Mouse (Mus musculus): ENCODE data around the gene Zfp11. TPM values are rescaled to one million over a fixed set of nuclear protein-coding genes. Genes with fewer than 3 reads are reported as not detected.
"Not testable (repeated sequence)": the region's sequence is repeated elsewhere in the genome, so short reads cannot be mapped to it uniquely, and the experiment has no call there.

The Zfp11 gene
- total RNA-seq (2022), result 1 to 10 TPM; 6.3 to 8.3 (median 7.0) TPM

DNA sequence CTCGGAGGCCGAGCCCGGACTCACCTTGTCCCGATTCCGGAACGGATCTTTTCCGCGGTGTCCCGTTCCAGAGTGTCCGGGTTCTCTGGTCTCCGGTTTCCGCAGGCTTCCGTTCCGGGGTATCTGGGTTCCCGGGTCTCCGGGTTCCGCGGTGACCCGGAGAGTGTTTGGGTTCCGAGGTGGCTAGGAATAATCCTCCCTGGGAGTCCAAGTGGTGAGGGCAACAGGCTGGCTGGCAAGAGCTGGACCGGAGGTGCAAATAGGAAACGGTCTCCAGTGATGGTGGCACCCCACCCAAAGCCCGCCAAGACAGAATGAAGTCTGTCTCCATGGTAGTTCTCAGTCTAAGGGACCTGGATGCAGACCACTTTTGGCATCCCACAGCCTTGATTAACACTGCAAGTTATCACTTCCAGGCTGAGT, at the start of gene Zfp11:
Gene Zfp11, minus strand, starts transcription at position 64 of the 423 bp plus-strand sequence.
- peak; percentile 59 to 83 for DNase-seq (ENCODE audit: low spot score in 2 of 2)

DNA sequence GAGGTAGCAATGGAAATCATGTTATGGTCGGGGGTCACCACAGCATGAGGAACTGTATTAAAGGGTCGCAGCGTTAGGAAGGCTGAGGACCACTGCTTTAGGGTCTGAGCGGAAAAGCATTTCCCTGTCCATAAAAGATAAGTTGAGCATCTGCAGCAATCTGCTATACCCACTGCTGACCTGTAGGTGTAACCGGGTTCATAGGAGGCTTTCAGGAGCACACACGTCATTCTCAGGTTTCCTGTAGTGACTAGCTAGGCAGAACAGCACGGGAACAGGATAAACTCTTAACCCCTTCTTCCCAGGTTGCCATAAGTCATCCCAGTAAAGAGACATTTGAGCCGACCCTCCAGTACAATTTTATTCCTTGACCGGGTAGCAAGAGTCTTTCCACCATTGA, 47.1 kb upstream of the Zfp11 start:
- DNase-seq (ENCODE audit: low spot score in 2 of 2), result no peak

DNA sequence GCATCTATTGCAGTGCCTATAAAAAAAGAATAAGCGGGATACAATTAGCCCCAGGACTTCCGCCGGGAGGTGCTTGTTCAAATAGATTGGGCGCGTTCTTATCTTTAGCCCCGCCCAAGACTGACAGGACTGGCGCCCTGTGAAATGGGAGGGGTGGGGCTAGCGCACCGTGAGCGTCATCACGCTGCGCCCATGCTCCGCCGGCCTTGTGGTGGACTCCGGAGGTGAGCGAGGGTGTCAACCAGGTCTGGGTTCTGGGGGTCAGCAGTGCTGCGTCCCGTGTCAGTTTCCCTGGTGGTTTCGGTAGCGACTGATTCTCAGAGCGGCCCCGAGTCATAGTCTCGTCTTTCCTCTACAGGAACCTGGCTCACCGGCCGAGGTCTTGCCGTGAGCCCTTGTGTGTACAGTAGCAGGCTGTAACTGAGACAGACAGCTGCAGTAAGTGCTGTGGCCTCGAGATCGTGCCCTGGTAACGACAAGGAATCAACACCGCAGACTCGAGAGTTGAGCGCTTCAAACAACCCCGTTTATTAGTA, 45.5 kb upstream of the Zfp11 start, which contains the start of gene Mrps17:
Gene Mrps17, plus strand, starts transcription at position 172 of the 536 bp plus-strand sequence.
- DNase-seq (ENCODE audit: low spot score in 2 of 2), result peak; percentile 87 to 90

DNA sequence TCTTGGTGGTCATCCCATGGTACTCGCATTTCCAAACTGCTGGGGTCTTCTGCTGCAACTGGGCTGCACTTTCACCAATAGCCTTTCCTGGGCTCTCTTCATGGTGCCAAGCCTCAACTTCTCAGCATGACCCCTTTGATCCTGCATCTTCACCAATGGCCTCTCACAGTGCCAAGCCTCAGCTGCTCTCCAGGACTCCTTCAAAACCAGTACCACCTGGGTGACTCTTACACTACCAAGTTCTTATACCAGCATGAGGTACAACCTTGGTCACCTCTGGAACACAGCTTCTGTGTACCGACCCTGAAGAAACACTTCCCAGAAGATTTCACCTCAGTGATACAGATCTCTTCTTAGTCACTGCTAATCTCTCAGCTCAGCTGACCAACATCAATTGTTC, 38.5 kb upstream of the Zfp11 start, which contains the start of gene Sept14:
Gene Sept14, minus strand, starts transcription at position 101 of the 400 bp plus-strand sequence.
- DNase-seq (ENCODE audit: low spot score in 2 of 2), result no peak

DNA sequence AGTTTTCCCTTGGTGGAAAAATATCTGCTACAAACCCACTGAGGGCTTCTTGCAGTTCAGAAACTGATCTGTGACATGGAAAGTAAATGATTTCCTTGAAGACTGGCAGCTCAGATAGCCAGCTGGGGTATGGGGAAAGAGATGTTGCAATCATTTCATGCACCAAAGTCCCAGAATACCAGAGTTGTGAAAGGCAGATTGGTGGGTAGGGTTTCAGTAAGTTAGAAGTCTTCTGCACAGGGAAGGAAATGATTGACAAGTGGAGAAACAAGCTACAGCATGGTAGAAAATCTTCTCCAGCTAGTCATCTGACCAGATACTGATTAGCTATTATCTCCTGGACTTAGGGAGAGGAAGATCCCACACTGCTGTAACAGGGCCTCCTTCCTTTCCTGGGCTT, 33.5 kb upstream of the Zfp11 start:
- no peak for DNase-seq (ENCODE audit: low spot score in 2 of 2)

DNA sequence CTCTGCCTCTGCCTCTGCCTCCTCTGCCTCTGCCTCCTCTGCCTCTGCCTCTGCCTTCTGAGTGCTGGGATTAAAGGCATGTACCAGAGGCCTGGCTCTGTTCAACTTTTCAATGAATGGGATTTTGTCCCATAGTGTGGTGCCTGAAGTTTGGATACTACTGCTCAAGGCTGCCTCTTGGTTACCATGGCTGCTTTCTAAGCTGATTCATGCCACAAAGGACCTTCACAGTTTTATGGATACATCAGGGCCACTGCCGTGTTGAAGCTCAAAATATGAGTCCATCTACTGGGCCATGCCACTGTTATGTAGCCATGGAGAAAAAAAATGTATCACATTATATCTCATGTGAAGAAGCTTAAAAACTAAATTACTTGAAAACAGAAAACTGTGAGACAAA, 31.8 kb upstream of the Zfp11 start:
- no peak for DNase-seq (ENCODE audit: low spot score in 2 of 2)

DNA sequence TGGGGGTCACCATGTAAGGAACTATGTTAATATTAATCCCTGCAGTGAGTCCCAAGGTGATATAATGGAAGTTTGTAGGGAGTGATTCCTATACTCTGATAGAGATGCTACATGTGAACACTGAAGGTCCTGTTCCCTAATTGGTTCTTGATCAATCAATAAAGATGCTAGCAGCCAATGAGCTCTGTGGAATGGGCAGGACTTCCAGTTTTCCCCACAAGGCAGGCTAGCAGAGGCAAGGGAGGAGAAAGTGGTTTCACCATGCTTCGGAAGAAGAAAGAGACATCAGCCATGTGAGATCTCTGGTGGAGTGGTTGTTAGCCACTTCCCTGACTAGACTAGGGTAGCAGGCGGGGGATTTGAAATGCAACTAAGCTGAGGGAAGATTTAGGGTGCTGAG, 30.6 kb upstream of the Zfp11 start:
- no peak for DNase-seq (ENCODE audit: low spot score in 2 of 2)

DNA sequence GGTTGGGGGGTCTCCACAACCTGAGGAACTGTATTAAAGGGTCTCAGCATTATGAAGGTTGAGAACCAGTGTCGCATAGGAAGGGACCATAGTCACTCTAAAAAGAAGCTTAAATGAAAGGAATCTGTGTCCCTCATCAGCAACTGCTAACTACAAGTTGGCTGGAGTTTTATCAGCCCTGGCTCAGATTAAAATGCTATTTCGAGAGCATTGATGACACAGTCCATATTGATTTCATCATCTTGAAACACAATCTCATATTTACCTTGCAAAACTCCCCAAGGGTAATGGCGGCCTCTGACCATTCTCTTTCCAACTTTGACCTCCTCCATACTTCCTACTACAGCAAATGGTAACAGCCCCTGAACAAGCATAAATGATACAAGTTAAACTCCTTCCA, 20.6 kb upstream of the Zfp11 start:
- DNase-seq (ENCODE audit: low spot score in 2 of 2), result no peak

DNA sequence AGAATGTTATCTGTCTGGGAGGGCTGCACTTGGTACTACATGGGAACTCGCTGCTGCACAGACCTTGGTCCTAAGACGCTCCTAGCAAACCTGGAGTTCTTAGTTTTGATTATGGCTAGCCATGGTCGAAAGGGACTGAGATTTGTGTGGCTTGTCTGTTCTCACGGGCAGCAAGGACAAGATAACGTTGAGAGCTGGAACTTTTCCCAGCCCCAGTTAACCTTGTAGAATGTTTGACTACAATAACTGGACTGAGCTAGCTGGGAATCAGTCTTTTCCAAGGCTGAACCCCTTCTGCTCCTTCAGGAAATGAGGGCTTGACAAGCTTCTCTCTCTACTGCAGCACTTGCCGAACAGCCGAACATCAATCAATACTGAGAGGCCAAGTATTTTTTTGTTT, 17.7 kb upstream of the Zfp11 start:
- no peak for DNase-seq (ENCODE audit: low spot score in 2 of 2)

DNA sequence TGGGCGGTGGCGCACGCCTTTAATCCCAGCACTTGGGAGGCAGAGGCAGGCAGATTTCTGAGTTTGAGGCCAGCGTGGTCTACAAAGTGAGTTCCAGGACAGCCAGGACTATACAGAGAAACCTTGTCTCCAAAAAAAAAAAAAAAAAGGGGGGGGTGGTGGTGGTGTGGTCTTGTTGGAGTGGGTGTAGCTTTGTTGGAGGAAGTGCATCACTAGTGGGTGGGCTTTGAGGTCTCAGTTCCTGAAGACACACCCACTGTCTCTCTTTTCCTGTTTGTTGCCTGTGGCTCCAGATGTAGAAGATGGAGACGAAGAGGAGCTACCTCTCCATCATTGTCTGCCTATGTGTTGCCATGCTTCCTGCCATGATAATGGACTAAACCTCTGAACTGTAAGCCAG, 15.2 kb upstream of the Zfp11 start:
- DNase-seq (ENCODE audit: low spot score in 2 of 2), result not testable (repeated sequence)

DNA sequence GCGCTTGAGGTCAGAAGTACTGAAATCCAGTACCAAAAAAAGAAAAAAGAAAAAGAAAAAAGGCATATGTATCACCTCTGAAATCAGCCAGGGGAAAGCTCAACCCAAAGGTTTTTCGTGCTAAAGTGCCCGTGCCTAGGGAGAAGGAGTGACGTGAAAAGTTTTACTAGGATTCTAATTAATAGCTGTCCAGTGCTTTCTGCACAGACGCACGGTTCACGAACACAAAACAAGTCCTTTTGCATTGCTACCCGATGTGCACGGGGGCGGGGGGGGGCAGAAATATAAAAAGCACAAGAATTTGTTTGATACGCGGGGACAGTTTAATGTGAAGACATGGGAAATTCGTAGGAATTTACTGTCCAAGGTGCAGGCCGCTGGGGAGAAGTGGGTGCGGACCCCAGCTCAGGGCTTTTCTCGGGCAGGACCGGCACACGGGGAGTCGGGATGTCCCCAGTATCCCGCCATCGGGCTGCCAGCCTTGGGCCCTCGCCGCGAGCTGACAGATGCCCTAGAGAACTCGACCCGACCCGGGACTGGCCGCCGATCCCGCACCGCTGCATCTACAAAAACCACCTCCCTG, 355 bp downstream of the Zfp11 start:
- DNase-seq (ENCODE audit: low spot score in 2 of 2), result no peak

DNA sequence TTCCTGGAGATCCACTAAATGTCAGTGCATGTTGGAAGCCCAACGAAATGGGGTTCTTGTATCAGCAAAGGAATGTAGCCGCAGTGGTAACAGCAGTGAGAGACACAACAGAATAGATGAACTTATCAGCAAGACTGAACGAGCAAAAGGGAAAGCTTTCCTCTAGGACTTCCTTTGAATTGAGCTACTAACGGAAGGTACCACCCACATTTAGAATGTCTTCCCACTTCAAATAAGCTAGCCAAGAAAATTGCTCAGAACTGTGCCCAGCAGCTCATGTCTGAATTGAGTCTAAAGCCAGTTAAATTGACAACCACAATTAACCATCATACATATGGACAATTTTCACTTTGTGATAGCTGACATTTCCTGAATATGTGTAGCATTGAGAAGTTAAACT, 2.0 kb downstream of the Zfp11 start:
- no peak for DNase-seq (ENCODE audit: low spot score in 2 of 2)

DNA sequence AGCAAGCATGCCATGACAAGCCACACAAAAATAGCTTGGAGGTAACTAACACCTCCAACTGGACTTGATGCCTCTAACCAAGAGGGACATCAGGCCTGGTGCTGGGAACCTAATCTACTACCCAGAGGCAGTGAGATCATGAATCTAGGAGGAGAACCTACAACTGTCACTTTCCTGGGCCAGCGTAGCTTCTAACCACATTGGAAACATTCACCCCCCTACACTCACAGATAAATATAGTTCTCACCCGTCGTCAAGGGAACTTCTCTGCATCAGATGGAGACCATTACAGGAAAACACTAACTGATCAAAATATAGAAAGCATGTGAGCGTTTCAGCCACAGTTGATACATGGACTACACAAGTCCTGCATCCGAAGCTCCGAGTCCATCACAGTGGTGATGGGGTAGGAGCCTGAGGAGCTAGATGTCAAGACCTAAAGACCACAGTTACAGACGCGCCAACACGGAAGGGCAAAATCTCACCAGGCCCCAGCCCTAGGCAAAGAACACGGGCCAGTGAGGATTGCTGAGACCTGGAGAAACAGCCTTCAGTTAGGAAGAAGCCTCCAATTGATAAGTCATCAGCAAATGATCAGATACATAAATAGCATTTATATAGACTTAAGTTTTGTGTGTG, 3.5 kb downstream of the Zfp11 start:
- no peak for DNase-seq (ENCODE audit: low spot score in 2 of 2)

DNA sequence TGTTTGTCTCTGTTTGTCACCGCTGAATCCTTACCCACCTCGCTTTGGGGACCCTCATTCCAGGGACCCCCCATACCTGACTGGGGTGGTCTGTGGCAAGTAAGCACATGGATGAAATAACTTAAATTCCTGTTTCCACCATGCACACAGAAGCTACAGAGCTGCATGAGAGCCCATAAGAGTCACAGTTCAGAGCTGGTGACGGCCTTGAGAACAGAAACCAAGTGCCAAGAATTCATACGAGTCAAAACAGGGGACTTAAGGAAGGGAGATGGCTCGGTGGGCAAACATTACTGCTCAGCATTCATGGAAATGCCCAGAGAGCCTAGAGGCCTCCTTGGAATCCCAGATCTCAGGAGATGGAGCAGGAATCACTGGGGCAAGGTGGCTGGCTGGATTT, 5.8 kb downstream of the Zfp11 start:
- no peak for DNase-seq (ENCODE audit: low spot score in 2 of 2)

DNA sequence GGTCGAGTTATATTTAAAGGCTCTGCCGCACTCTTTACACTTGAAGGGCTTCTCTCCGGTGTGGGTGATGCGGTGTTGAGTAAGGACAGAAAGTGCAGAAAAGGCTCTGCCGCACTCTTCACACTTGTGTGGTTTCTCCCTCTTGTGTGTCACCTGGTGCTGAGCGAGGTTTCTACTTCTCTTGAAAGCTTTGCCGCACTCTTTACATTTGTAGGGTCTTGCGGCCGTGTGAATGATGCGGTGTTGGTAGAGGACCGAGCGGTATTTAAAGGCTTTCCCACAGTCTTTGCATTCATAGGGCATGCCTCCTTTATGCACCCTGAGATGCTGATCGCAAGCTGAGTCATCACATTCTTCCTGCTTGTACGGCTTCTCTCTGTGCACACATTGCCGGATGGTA, 12.0 kb downstream of the Zfp11 start:
- DNase-seq (ENCODE audit: low spot score in 2 of 2), result no peak

DNA sequence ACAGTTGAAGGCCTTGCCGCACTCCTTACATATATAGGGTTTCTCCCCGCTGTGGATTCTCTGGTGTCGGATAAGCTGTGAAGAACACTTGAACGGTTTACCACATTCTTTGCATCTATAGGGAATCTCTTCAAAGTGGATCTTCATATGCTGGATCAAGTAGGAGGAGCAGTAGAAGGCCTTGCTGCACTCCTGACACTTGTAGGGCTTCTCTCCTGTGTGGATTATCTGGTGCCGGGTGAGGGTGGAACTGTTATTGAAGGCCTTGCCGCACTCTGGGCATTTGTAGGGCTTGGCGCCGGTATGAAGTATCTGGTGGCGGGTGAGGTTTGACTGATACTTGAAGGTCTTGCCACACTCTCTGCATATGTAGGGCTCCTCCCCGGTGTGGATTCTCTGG, 12.9 kb downstream of the Zfp11 start:
- no peak for DNase-seq (ENCODE audit: low spot score in 2 of 2)

DNA sequence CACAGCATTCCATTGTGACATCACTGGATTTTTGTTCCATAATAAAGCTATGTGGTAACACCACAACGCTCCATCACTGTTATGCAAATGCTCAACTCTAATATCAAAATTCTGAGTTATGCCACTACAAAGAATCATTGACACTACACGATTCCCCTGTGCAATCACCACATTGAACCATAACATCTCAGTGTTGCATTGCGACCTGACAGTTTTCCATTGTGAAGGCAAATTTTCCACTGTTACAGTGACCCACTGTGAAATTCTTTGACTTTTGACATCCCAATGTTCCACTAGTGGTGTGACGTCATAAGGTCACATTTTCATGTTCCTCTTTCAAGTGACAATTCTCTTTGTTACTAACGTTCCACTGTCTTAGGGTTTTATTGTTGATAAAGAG, 19.0 kb downstream of the Zfp11 start:
- no peak for DNase-seq (ENCODE audit: low spot score in 2 of 2)

DNA sequence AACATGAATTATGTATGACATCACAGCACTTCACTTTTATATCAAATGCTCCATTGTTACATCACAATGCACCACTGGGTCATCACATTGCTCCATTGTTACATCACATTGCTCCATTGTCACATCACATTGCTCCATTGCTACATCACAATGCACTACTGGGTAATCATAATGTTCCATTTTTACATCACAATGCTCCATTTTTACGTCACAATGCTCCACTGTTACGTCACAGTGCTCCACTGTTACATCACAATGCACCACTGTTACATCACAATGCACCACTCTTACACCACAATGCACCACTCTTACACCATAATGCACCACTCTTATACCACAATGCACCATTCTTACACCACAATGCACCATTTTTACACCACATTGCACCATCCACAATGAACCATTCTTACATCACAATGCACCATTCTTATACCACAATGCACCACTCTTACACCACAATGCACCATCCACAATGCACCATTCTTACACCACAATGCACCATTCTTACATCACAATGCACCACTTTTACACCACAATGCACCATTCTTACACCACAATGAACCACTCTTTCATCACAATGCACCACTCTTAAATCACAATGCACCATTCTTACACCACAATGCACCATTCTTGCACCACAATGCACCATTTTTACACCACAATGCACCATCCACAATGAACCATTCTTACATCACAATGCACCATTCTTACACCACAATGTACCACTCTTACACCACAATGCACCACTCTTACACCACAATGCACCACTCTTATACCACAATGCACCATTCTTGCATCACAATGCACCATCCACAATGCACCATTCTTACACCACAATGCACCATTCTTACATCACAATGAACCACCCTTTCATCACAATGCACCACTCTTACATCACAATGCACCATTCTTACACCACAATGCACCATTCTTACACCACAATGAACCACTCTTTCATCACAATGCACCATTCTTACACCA, 37.3 kb downstream of the Zfp11 start:
- DNase-seq (ENCODE audit: low spot score in 2 of 2), result not testable (repeated sequence)

DNA sequence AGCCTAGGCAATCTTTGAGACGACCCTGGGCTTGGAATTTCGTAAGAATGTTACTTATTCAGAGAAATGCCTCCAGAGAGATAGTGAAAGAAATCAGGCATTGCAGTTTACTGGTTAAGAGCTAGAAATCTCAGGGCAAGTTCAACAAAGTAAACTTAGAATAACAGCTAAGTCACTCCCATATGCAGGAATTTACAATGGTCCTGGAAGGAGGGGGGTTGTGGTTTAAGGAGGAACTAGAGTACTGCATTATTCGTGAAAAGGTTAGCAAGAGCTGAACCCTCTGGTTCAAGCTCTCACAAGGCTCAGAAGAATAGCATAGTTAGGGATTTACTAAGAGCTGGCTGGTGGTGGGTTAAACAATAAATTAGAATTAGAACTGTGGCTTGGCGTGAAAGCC, 43.3 kb downstream of the Zfp11 start:
- not testable (repeated sequence) for DNase-seq (ENCODE audit: low spot score in 2 of 2)

DNA sequence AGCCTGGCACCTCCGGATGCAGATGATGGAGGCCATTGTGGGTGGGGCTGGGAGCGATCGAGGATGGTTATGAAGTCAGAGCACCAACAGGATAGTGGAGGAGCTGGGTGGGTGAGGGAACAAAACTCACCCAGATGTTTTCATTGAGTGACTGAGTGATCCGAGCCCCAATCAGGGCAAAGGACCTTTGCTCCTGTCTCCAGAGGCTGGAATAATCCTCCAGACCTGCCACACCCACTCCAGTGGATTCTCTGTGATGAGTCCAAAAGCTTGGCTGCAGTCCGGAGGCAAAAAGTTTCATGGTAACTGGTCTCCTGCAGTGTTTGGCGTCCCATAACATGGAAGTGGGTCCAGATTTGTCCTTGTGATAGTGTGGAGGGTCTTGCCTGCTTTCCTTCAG, 43.8 kb downstream of the Zfp11 start:
- DNase-seq (ENCODE audit: low spot score in 2 of 2), result no peak

DNA sequence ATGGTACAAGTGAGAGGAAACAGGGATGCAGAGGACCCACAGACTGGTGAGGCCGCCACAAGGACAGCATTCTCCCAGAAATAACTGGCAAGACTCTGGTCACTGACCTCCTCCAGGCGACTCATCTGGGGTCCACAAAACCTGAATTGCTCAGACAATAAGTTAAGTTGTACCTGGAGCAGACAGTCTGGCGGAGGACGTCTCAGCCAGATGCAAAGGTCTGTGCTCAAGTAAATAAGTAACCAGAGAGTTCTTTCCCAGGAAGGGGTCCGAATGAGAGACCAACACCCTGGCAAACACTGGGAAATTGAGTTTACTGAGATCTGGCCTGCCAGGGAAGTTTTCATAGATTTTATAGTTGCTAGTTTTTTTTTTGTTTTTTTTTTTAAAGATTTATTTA, 48.5 kb downstream of the Zfp11 start:
- DNase-seq (ENCODE audit: low spot score in 2 of 2), result no peak

DNA sequence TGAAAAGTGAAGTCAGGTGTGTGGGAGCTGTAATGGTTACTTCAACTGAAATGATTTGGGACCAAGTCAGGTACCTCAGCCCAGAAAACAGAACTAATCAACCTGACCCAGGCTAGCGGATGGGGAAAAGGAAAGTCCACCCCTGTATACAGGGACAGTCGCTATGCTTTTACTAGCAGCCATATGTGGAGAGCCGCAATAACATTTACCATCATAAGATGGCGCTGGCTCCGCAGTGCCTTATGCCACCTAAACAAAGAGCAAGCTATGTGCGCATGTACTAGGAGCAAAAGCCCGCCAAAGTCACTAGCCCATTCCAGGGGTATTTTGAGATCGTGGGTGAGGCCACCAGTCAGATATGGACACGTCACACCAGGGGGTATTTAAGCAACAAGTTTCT, 49.3 kb downstream of the Zfp11 start:
- not testable (repeated sequence) for DNase-seq (ENCODE audit: low spot score in 2 of 2)
